Mouse (Mus musculus) kidney, adult 11 months (tissue): ENCODE measurements around the gene Chrd.

ENCODE experiments used
- DNase-seq: peaks from one replicate; pipeline ENCODE4 v3.0.0; 2022

Gene Chrd

GRCm38 (mm10) chr16:20712190-20712589, 20.7 kb upstream of the Chrd start:
- no peak for DNase-seq

DNA sequence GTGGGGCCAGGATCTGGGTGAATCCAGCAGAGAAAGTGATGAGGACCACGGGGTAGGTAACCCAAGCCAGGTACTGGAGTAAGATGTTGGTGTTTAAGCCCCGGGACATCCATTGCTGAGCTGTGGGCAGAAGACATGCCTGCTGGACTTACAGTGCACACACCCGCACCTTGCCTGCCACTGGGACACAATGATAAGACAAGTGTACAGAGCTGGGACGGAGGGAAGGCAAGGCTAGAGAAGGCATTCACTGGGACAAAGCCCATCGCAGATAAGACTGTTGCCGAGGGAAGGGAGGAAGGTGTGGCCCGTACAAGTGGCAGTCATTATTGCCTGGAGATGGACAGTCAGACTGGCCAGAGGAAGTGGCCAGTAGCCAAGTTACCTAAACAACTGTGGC, 20.0 kb upstream of the Chrd start:
- DNase-seq = no peak

- no peak for DNase-seq
These were observed 18.4 kb upstream of the Chrd start for GRCm38 (mm10) chr16:20714307-20715080.

GRCm38 (mm10) chr16:20715161-20715560, 17.8 kb upstream of the Chrd start:
- DNase-seq = no peak

GRCm38 (mm10) chr16:20715566-20715965, 17.4 kb upstream of the Chrd start:
- DNase-seq = no peak

DNA sequence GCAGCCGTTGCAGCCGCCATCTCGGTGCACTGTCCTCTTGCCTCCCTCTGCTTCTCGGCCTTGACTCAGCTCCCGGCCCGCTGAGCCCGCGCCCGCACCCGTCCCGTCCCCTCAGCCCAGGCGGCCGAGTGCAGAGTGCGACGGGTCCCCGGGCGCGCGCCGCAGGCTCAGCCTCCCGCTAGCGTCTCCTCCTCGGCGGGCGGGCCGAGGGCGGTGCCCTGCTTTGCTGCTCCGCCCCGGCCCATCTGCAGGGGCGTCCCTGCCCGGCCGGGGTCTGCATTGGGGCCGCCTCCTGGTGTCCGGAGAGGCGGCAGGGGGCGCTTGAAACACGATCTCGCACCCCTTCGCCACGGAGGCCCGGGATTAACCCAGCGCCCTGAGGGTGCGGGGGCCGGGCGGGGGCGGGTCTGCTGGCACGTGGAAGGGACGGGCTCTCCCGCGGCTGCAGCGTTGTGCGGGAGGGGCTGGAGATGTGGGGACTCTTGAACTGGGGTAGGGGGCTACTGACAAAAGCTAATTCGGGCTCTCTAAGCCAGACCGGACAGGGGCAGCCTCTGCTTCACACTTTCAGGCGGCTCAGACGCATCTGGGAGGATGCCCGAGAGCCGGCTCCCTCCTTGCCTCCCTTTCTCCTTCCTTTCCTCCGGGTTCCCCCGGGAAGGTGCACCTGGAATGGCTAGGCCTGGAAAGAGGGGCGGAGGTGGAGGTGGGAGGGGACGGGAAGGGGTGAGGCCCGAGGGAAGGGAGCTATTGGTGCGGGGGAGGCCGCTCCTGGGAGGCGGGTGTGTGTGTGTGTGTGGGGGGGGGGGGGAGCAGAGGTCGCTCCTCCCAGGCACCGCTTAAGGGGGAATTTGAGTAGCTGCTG, 16.7 kb upstream of the Chrd start:
- DNase-seq = peak; percentile 88

DNA sequence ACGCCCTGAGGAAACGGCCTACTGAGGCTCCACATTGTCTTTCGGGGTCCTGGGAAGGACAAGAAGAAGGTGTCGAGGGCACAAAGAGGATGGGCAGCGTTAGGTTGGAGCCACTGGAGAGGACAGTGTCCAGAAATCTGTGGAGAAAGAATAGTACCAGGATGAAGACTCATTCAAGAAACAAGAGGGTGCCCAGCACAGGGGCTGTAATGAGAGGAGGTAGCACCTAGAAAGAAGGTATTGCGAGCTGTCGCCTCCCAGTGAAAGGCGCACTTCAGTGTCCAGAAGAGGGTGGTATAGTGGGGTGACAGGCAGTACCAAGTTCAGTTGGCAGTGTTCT, 16.1 kb upstream of the Chrd start:
- no peak for DNase-seq

DNA sequence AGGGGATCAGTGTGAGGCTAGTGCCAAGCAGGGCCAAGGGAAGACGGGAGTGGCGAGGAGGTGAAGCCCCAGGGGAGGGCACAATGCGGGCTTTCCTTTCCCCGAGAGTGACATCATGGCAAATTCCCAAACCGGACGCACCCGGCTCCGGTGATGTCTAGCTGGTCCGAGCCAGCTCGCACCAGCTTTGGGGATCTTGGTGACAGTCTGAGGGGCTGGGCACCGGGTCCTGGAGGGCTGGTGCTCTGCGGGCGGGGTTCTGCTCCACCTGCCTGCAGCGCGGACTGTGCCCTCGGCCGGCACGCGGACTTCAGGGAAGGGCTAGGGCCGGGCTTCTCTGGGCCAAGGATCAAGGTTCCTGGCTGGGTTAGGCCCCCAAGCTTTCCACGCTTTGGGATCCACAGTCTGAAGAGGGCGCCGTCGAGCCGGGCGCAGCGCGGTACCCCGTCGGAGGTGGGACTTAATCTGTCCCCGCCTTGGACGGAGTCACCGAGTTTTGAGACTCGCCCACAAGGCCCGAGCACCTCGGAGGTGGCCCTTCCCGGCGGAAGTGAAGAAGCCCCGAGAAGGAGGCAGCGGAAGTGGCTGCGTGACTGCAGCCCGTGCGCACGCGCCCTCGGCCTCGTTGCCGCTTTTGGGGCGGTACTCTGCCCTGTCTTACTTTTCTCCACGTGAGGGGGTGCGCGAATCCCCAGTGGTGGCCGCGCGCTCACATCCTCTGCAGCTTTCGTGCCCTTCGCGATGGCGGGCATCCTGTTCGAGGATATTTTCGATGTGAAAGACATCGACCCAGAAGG, 15.5 kb upstream of the Chrd start, which contains the start of the genes Polr2h and Clcn2:
Gene Polr2h (plus strand): TSS at position 485 of the 797 bp plus-strand sequence.
Gene Clcn2 (minus strand): TSS at position 566 of the 797 bp plus-strand sequence.
- peak; percentile 98 for DNase-seq

DNA sequence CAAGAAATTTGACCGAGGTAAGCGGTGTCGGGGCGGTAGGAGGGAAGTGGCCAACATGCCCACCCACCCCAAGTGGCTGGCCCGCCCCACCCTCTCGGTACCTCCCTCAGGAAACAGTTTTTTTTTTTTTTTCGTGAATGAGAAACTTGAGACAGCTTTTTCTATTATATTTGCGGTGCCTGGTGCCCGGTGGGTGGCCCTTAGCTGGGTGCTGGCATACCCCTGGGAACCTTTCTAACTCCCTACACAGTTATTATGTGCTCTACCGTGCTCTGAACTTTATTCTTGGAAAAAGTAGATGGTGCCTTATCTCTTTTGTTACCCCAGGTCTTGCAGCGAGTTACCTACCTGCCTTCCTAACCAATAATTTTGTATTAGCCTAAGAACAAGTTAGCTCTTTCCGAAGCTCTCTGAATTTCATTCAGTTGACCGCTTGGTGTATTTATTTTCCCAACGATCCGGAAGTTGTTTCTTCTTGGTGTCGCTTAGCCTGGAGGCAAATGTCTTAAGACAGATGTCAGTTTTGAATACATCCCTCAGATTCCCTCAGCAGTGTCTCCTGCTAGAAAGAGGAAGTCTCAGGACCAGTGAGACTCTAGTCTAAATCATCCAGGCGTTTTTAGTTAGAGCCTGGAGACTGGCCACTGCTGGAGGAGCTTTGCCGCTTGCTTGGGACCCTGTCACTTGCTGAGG, 14.8 kb upstream of the Chrd start:
- DNase-seq = no peak

- no peak for DNase-seq
These were observed 11.1 kb upstream of the Chrd start for GRCm38 (mm10) chr16:20721808-20722207.

GRCm38 (mm10) chr16:20722736-20723135, 10.2 kb upstream of the Chrd start:
- no peak for DNase-seq

- no peak for DNase-seq
These were observed 9.7 kb upstream of the Chrd start for GRCm38 (mm10) chr16:20723247-20723646.

GRCm38 (mm10) chr16:20724338-20724748, 8.6 kb upstream of the Chrd start:
- peak; percentile 54 for DNase-seq

DNA sequence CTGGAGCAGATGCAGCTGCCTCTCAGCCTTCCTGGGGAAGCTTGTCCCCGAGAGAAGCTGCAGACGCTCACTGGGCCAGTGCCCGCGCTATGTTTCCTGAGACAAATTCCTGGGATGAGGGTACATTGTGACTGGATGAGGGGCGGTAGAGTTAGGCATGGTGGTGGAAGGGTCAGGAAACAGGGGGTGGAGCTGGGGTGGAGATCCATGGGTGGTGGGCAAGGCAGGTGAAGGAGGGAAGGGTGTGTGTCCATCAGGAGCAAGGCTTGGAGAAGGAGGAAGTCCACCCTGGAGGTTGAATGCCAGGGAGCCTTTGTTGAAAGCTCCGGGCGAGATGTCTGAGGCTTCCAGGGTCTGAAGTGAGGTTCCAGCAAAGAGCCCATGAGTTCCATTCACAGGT, 7.6 kb upstream of the Chrd start:
- no peak for DNase-seq

DNA sequence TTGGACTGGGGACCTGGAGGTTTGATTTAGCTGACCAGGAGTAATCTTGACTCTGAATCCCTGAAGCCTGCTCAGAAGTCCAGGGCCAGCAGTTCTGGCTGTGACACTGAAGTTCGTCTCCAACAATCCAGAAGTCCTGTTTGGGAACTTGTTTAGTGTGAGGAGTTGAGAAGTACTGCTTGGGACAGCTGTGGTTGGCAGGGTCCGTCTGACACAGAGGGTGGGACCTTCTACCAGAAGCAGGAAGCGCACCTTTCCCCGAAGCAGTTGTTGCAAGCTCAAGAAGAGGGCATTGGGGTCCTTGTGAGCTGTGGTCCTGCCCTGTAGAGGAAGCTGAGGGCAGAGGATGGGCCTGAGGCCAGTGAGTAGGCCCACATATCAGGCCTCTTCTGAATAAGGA, 7.2 kb upstream of the Chrd start:
- DNase-seq = no peak

DNA sequence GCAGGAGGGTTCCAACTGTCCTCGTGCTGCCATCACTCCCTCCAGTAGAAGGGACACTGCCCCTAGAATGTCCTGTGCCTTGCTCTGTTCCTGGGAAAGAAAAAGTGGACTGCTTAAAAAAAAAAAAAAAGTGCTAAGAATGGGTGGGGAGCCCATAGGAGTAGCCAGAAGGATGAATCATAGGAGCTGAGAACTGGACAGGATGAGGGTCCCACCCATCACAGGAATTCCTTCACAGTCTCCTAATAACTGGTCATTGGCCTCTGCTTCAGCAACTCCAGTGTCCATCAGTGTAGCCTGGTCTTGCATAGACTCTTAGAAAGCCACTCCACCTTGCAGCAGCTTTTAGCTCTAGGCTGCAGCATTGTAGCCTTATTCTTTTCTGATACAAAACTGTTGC, 6.5 kb upstream of the Chrd start:
- DNase-seq = no peak

- peak; percentile 84 for DNase-seq
These were observed 2.6 kb upstream of the Chrd start for GRCm38 (mm10) chr16:20730293-20730711.

- no peak for DNase-seq
These were observed 1.2 kb upstream of the Chrd start for GRCm38 (mm10) chr16:20731688-20732087.

- no peak for DNase-seq
These were observed 539 bp upstream of the Chrd start for GRCm38 (mm10) chr16:20732251-20732924.

- no peak for DNase-seq
These were observed 1.1 kb downstream of the Chrd start, which contains the start of gene Thpo for GRCm38 (mm10) chr16:20733731-20734730. Thpo (minus strand) TSS chr16:20734511.

DNA sequence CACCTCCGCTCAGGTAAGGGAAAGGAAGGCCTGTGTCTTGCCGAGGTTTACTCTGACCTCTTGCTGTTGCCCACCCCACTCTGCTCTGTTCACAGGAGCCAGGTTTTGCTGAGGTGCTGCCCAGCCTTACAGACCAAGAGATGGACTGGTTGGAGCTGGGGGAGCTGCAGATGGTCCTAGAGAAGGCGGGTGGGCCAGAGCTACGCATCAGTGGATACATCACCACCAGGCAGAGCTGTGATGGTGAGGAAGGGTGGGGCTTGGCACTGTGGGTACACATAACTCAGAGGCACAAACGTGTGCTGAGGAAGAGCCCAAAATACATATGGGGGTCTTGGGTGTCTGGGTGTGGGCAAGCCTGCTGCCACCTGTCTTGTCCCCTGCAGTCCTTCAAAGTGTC, 2.7 kb downstream of the Chrd start:
- no peak for DNase-seq
